Mouse (Mus musculus) liver, adult 2 months (tissue): ENCODE results near the gene Mtor. TPM values are rescaled to one million over a fixed set of nuclear protein-coding genes. Genes with fewer than 3 reads are reported as not detected.
A peak's percentile ranks its signal among the peaks of the same experiment; 100 is the strongest.

Experiments used
- DNase-seq: peaks from one replicate; pipeline ENCODE4 v3.0.0-alpha.2; 2011; ENCODE audit warnings: low read depth, low spot score; ENCODE audit errors: extremely low read depth
- H3K27ac ChIP-seq: fragments of 200-500 bp; replicated peaks from 2 replicates; pipeline ENCODE4 v1.5.1; 2012; ENCODE audit warnings: low read depth, mild to moderate bottlenecking, control low read depth, inconsistent platforms, low read length; ENCODE audit not compliant: insufficient read depth
- H3K27me3 ChIP-seq: fragments of 200-500 bp; 2 replicates; pipeline ENCODE4 v1.6.1; 2012; ENCODE audit warnings: mild to moderate bottlenecking, moderate library complexity, low read length, inconsistent platforms; ENCODE audit not compliant: control insufficient read depth, insufficient read depth
- H3K36me3 ChIP-seq: fragments of 200-500 bp; 2 replicates; pipeline ENCODE4 v1.6.1; 2012; ENCODE audit warnings: low read length, inconsistent platforms; ENCODE audit not compliant: control insufficient read depth, insufficient read depth
- H3K4me1 ChIP-seq: fragments of 200-500 bp; 2 replicates; pipeline ENCODE4 v1.6.1; 2011; ENCODE audit warnings: low read length; ENCODE audit not compliant: control insufficient read depth, insufficient read depth
- H3K4me3 ChIP-seq: fragments of 200-500 bp; 2 replicates; pipeline ENCODE4 v1.5.1; 2011; ENCODE audit warnings: low read depth, mild to moderate bottlenecking, control low read depth, low read length, moderate library complexity; ENCODE audit not compliant: insufficient read depth
- H3K79me2 ChIP-seq: fragments of 200-500 bp; 2 replicates; pipeline ENCODE4 v1.6.1; 2012; ENCODE audit warnings: inconsistent platforms, mild to moderate bottlenecking, low read length, moderate library complexity; ENCODE audit not compliant: control insufficient read depth, insufficient read depth
- H3K9ac ChIP-seq: fragments of 200-500 bp; 2 replicates; pipeline ENCODE4 v1.6.1; 2012; ENCODE audit warnings: low read depth, mild to moderate bottlenecking, control low read depth, inconsistent platforms, low read length
- CTCF ChIP-seq: fragments of 200-500 bp; IDR thresholded peaks from 2 replicates; pipeline ENCODE4 v1.5.1; 2011; ENCODE audit warnings: low read depth, low read length, control low read depth
- POLR2A ChIP-seq: fragments of 200-500 bp; IDR thresholded peaks from 2 replicates; pipeline ENCODE4 v1.6.1; 2011; ENCODE audit warnings: low read length, control low read depth; ENCODE audit not compliant: insufficient read depth; ENCODE audit errors: extremely low read depth
- WGBS: fragments of 180-500 bp; shearing (Covaris S2); methylation state at CpG from one replicate; pipeline ENCODE4 v1.1.7; 2018; 5-methylcytosine and 5-hydroxymethylcytosine counted together
- polyA plus RNA-seq: library from polyadenylated mRNA; depleted of rRNA; stranded (reverse); fragments of >200 nt; gene quantifications from 2 replicates; pipeline ENCODE4 v1.2.3, GENCODE M21; 2012
- total RNA-seq: library from RNA; depleted of rRNA; stranded (reverse); fragments of >200 nt; gene quantifications from 2 replicates; pipeline ENCODE4 v1.2.3, GENCODE M21; 2014

Mtor gene
- total and polyA plus RNA-seq, 2 experiments = 11.7 to 18.5 TPM

DNA sequence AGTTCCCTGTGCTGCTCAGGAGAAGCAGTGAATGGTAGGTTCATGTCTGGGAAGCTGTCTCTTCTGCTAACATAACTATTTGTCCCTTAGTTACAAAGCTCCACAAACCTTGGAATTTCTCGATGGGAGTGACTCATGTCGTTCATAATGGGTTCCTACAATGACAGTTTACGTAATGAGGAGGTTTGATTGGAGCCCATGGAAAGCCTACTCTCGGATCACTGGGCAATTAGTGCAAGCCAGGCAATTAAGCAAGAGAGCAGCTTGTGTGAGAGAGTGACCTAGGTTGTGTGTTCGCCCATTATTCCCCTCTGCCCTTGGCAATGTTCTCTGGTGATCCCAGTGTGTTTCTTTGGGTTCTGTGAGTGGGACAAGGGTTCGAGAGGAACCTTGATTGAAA, 147.5 kb downstream of the Mtor start:
- peaks cover 21% of the 10 kb centered on the region; the same call in 1 of the 2 replicates for H3K36me3 ChIP-seq

GRCm38 (mm10) chr4:148596731-148597130, 148.3 kb downstream of the Mtor start:
- H3K4me1 ChIP-seq = peaks cover 18% of the 10 kb centered on the region
- WGBS = 96% methylated on average over 3 of the region's 3 CpGs
- TF ChIP-seq CTCF (no peak), POLR2A (no peak)
- peaks cover 21% of the 10 kb centered on the region; the same call in 1 of the 2 replicates for H3K36me3 ChIP-seq
- H3K27me3 ChIP-seq = no peaks in the 10 kb centered on the region
- no peak for DNase-seq
- no peak overlapping the region for H3K9ac ChIP-seq
- H3K79me2 ChIP-seq = peaks cover 5% of the 10 kb centered on the region; the same call in 1 of the 2 replicates
- no peak overlapping the region for H3K4me3 ChIP-seq
- H3K27ac ChIP-seq = no peak overlapping the region

More for the DNA sequence above, 147.5 kb downstream of the Mtor start:
- Histone ChIP-seq H3K27me3 (no peaks in the 10 kb centered on the region), H3K79me2 (peaks cover 9% of the 10 kb centered on the region; the same call in 1 of the 2 replicates), H3K4me3 (no peak overlapping the region), H3K4me1 (peaks cover 15% of the 10 kb centered on the region), H3K9ac (no peak overlapping the region), H3K27ac (no peak overlapping the region)
- no peak for TF ChIP-seq POLR2A
- TF ChIP-seq CTCF = no peak
- WGBS = 90% methylated on average over 6 of the region's 6 CpGs
- no peak for DNase-seq

DNA sequence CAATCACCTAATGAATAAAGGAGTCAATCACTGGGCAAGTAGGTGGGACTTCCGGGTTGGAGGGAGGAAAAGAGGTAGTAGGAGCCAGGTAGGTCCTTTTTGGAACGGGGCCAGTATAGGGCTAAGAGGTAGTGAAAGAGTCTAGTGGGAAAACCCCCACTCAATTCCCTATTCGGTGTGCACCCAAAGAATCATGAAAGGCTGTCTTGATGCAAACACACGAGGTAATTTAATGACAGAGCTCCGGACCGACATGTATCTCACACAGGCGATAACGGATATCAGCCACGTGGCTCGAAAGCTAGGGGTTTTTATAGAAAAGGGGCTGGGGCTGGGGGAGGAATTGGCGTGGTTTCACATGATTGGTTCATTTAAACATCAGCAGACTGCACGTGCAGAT, 150.4 kb downstream of the Mtor start:
- H3K79me2 ChIP-seq = no peaks in the 10 kb centered on the region; the same call in 1 of the 2 replicates
- H3K27me3 ChIP-seq = no peaks in the 10 kb centered on the region
- peaks cover 21% of the 10 kb centered on the region; the same call in 1 of the 2 replicates for H3K36me3 ChIP-seq
- TF ChIP-seq CTCF (no peak), POLR2A (no peak)
- H3K27ac ChIP-seq = no peak overlapping the region
- H3K4me3 ChIP-seq = no peak overlapping the region
- no peak overlapping the region for H3K9ac ChIP-seq
- peaks cover 11% of the 10 kb centered on the region; the same call in 1 of the 2 replicates for H3K4me1 ChIP-seq
- 95% methylated on average over 12 of the region's 12 CpGs for WGBS
- DNase-seq = no peak

DNA sequence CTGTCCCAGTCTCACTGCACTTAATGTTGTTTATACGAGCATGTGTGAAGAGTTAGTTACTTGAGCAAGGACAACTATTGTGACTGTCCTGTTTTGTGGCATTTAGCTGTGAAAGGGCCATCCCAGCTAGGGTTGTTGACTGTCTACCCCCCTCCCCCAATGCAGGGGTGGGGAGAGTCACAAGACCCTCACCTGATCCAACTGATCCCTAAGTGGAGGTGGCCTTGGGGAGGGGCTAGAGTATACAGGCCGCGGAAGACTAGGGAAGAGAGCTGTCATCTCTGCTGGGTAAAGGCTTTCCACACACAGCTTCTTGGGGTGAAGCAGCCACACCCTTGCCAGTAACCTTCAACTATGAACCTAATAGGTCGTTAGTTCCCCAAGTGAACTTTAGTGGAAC, 151.9 kb downstream of the Mtor start:
- Histone ChIP-seq H3K4me1 (peaks cover 20% of the 10 kb centered on the region), H3K4me3 (no peak overlapping the region), H3K27me3 (no peaks in the 10 kb centered on the region)

GRCm38 (mm10) chr4:148601871-148602270, 153.5 kb downstream of the Mtor start:
- 25% methylated on average over 4 of the region's 4 CpGs for WGBS
- H3K27me3 ChIP-seq = no peaks in the 10 kb centered on the region
- H3K9ac ChIP-seq = peak overlapping the region; percentile 75
- no peak overlapping the region; the same call in 1 of the 2 replicates for H3K4me3 ChIP-seq
- H3K27ac ChIP-seq = peak overlapping the region; percentile 92
- H3K4me1 ChIP-seq = peaks cover 20% of the 10 kb centered on the region
- TF ChIP-seq CTCF (no peak), POLR2A (peak; percentile 62; the same call in 1 of the 2 replicates)
- peak; percentile 83 for DNase-seq
- peaks cover 7% of the 10 kb centered on the region; the same call in 1 of the 2 replicates for H3K36me3 ChIP-seq
- peaks cover 4% of the 10 kb centered on the region; the same call in 1 of the 2 replicates for H3K79me2 ChIP-seq

More for the DNA sequence above, 151.9 kb downstream of the Mtor start:
- peak; percentile 59 for DNase-seq
- TF ChIP-seq POLR2A (no peak), CTCF (no peak)
- WGBS = 58% methylated on average over 4 of the region's 4 CpGs
- Histone ChIP-seq H3K9ac (no peak overlapping the region), H3K79me2 (peaks cover 4% of the 10 kb centered on the region; the same call in 1 of the 2 replicates), H3K36me3 (peaks cover 17% of the 10 kb centered on the region; the same call in 1 of the 2 replicates), H3K27ac (peak overlapping the region; percentile 81)

- H3K27ac ChIP-seq = peak within 1 kb of the TSS; percentile 92
- peak; percentile 86 for DNase-seq
- WGBS = 27% methylated on average over 14 of the region's 14 CpGs
- H3K27me3 ChIP-seq = no peaks in the 10 kb centered on the region
- TF ChIP-seq CTCF = 0 out of 2 replicates have a peak, but pooled peaks have one; percentile 7
- peak; percentile 87 for TF ChIP-seq POLR2A
- H3K4me3 ChIP-seq = peak within 1 kb of the TSS; percentile 84
- peaks cover 21% of the 10 kb centered on the region for H3K4me1 ChIP-seq
- peaks cover 4% of the 10 kb centered on the region; the same call in 1 of the 2 replicates for H3K79me2 ChIP-seq
- peak within 1 kb of the TSS; percentile 91 for H3K9ac ChIP-seq
- peaks cover 8% of the 10 kb centered on the region; the same call in 1 of the 2 replicates for H3K36me3 ChIP-seq
Measured at GRCm38 (mm10) chr4:148602357-148603120, 154.1 kb downstream of the Mtor start, which contains the start of gene Masp2. TSS of gene Masp2 (plus strand) at chr4:148602554.
